Mouse (Mus musculus): ENCODE data around the gene Klf6. TPM values are rescaled to one million over a fixed set of nuclear protein-coding genes. Genes with fewer than 3 reads are reported as not detected.

Klf6 gene
- total and polyA plus RNA-seq, 3 experiments: 26.3 to 104 (median 101) TPM

DNA sequence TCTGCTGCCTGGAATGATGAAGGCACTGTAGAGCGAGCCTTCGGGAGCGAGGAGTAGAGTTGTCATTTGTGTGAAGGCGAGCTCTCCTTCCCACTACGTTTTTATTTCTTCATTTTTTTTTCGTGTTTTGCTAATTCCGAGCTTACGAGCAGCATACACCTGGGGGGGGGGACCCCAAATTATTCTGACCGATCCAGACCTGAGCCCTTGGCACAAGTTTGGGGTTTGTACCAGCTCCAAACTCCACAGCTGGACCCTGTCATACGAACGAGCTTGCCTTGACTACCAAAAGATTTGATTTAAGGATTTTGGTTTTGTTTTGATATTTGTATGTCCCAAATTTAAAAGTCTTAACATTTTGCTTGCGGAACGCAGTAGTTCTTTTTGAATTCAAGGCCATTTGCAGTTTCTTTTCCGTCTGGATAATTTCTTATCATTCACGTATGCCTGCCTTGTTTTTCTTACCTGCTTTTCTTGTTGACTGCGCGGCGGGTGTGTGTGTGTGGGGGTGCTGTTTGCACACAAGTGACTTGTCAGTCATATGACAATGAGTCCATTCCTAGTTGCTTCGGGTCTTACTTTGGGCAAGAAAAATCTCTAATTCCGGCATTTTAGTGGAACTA lies 832 bp downstream of the Klf6 start:
- Histone ChIP-seq H3K9me3 (replicated peaks) (no peaks in the 10 kb centered on the region), H3K36me3 (replicated peaks) (peaks cover 29% of the 10 kb centered on the region), H3K27me3 (ENCODE audit: insufficient read depth, low read length) (peaks cover 3% of the 10 kb centered on the region; the same call in 1 of the 2 replicates), H3K4me3 (ENCODE audit: low read depth, low read length) (peak overlapping the region; percentile 85), H3K4me1 (ENCODE audit: insufficient read depth, low read depth, low read length) (peaks cover 46% of the 10 kb centered on the region)
- TF ChIP-seq GATA2 (IDR thresholded peaks at IDR 0.05; ENCODE audit: borderline replicate concordance, low read depth, low read length): no peak
- no peak for TF ChIP-seq CTCF (IDR thresholded peaks at IDR 0.05; ENCODE audit: low read depth, low read length)
- no peak for TF ChIP-seq GATA1 (IDR thresholded peaks at IDR 0.05; ENCODE audit: borderline replicate concordance, low read length)
- no peak for TF ChIP-seq TAL1 (conservative IDR thresholded peaks at IDR 0.05; ENCODE audit: low read depth, low read length)
- TF ChIP-seq POLR2AphosphoS5 (IDR thresholded peaks at IDR 0.05; ENCODE audit: insufficient replicate concordance, low read depth, low read length): no peak
- no peak for ATAC-seq (ENCODE audit: extremely low read depth, insufficient number of reproducible peaks, low FRiP score, poor library complexity, severe bottlenecking)
- DNase-seq (ENCODE audit: low spot score): no peak

DNA sequence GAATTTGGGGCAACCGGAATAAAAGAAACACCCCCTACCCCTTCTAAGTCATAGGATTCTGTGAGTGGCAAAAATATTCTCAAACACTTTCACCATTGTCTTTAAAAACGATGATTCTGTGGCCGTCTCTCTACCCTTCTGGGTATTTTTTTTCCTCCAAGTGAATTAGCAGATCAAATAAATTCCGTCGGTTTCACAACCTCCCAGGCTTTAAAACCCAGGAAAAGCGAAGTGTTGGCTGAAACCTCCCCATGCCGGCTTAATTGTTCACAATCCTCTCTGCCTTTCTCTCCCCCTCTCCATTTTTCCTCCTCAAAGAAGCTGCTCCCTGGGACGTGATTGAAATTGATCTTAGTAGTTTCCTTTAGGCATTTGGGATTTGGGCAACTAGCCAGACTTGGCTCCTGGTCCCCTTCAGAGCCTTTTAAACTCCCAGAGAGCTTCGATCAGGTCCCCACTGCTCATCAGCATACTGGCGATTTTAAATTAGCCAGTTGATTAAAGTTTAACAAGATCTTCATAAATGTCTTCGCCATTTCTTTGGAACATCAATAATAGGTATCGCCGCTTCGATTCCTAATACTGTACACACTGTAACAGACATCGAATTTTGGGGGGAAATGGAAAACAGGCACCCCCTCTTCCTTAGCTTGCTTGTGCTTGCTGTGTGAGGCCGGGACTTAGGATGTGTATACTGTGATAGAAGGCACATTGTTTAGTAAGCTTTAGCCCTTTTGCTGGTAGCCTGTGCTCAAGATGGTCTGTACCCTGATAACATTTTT lies 1.5 kb downstream of the Klf6 start:
- TF ChIP-seq GATA2 (IDR thresholded peaks at IDR 0.05; ENCODE audit: borderline replicate concordance, low read depth, low read length) (no peak), GATA1 (IDR thresholded peaks at IDR 0.05; ENCODE audit: borderline replicate concordance, low read length) (no peak), CTCF (IDR thresholded peaks at IDR 0.05; ENCODE audit: low read depth, low read length) (no peak), TAL1 (conservative IDR thresholded peaks at IDR 0.05; ENCODE audit: low read depth, low read length) (no peak), POLR2AphosphoS5 (IDR thresholded peaks at IDR 0.05; ENCODE audit: insufficient replicate concordance, low read depth, low read length) (no peak)
- H3K4me3 ChIP-seq (ENCODE audit: low read depth, low read length): peak overlapping the region; percentile 85
- H3K36me3 ChIP-seq (replicated peaks): peaks cover 36% of the 10 kb centered on the region
- DNase-seq (ENCODE audit: low spot score) (no peak), ATAC-seq (ENCODE audit: extremely low read depth, insufficient number of reproducible peaks, low FRiP score, poor library complexity, severe bottlenecking) (no peak)
- H3K4me1 ChIP-seq (ENCODE audit: insufficient read depth, low read depth, low read length): peaks cover 39% of the 10 kb centered on the region
- H3K9me3 ChIP-seq (replicated peaks): no peaks in the 10 kb centered on the region
- H3K27me3 ChIP-seq (ENCODE audit: insufficient read depth, low read length): no peaks in the 10 kb centered on the region

DNA sequence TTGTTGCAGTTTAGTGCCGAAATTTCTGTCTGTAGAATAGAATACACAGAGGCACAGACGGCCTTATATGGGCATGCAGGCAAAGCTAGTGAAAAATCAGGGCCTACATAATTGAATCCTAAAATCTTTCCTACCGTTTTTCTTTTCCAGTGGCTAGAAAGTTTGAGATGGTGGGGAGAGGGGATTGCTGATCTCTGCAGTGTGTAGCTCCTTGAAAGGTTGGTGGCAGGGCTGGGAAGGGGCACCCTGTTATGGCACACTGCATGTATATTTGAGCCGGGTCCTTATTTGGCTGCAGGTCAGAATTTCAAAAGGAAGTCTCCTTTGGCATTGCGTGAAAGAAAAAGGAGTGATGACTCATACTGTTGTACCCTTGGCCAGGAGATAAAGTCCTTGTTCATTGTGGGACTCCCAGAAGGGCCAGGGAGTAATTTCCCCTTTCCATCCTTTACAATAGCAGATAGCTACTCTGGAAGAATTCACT lies 2.2 kb downstream of the Klf6 start:
- ATAC-seq (ENCODE audit: extremely low read depth, insufficient number of reproducible peaks, low FRiP score, poor library complexity, severe bottlenecking) (no peak), DNase-seq (ENCODE audit: low spot score) (peak; percentile 27)
- Histone ChIP-seq H3K36me3 (replicated peaks) (peaks cover 42% of the 10 kb centered on the region), H3K4me1 (ENCODE audit: insufficient read depth, low read depth, low read length) (peaks cover 36% of the 10 kb centered on the region), H3K4me3 (ENCODE audit: low read depth, low read length) (peak overlapping the region; percentile 85), H3K9me3 (replicated peaks) (no peaks in the 10 kb centered on the region), H3K27me3 (ENCODE audit: insufficient read depth, low read length) (no peaks in the 10 kb centered on the region)
- TF ChIP-seq CTCF (IDR thresholded peaks at IDR 0.05; ENCODE audit: low read depth, low read length) (no peak), GATA1 (IDR thresholded peaks at IDR 0.05; ENCODE audit: borderline replicate concordance, low read length) (no peak), POLR2AphosphoS5 (IDR thresholded peaks at IDR 0.05; ENCODE audit: insufficient replicate concordance, low read depth, low read length) (no peak), TAL1 (conservative IDR thresholded peaks at IDR 0.05; ENCODE audit: low read depth, low read length) (no peak), GATA2 (IDR thresholded peaks at IDR 0.05; ENCODE audit: borderline replicate concordance, low read depth, low read length) (no peak)

GRCm38 (mm10) chr13:5864265-5865097 lies 3.2 kb downstream of the Klf6 start:
- H3K4me3 ChIP-seq (ENCODE audit: low read depth, low read length): peak overlapping the region; percentile 33; the same call in 1 of the 2 replicates
- ATAC-seq (ENCODE audit: extremely low read depth, insufficient number of reproducible peaks, low FRiP score, poor library complexity, severe bottlenecking) (peak; percentile 25; the same call in 1 of the 2 replicates), DNase-seq (ENCODE audit: low spot score) (no peak)
- H3K9me3 ChIP-seq (replicated peaks): no peaks in the 10 kb centered on the region
- TF ChIP-seq GATA1 (IDR thresholded peaks at IDR 0.05; ENCODE audit: borderline replicate concordance, low read length) (no peak), POLR2AphosphoS5 (IDR thresholded peaks at IDR 0.05; ENCODE audit: insufficient replicate concordance, low read depth, low read length) (no peak), TAL1 (conservative IDR thresholded peaks at IDR 0.05; ENCODE audit: low read depth, low read length) (no peak), GATA2 (IDR thresholded peaks at IDR 0.05; ENCODE audit: borderline replicate concordance, low read depth, low read length) (no peak)
- no peaks in the 10 kb centered on the region for H3K27me3 ChIP-seq (ENCODE audit: insufficient read depth, low read length)
- peaks cover 36% of the 10 kb centered on the region for H3K4me1 ChIP-seq (ENCODE audit: insufficient read depth, low read depth, low read length)
- H3K36me3 ChIP-seq (replicated peaks): peaks cover 49% of the 10 kb centered on the region

DNA sequence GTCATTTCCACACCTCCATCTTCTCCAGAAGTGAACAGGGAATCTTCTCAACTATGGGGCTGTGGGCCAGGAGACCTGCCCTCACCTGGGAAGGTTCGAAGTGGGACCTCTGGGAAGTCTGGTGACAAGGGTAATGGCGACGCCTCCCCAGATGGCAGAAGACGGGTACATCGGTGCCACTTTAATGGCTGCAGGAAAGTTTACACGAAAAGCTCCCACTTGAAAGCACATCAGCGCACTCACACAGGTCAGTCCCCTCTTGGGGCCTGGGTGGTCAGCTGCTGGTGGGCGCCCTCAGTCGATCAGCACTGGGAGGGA lies 3.8 kb downstream of the Klf6 start:
- DNase-seq (ENCODE audit: low spot score): no peak
- peaks cover 52% of the 10 kb centered on the region for H3K36me3 ChIP-seq (replicated peaks)
- TF ChIP-seq GATA1 (IDR thresholded peaks at IDR 0.05; ENCODE audit: borderline replicate concordance, low read length): no peak
- TF ChIP-seq POLR2AphosphoS5 (IDR thresholded peaks at IDR 0.05; ENCODE audit: insufficient replicate concordance, low read depth, low read length): no peak
- no peak for TF ChIP-seq CTCF (IDR thresholded peaks at IDR 0.05; ENCODE audit: low read depth, low read length)
- ATAC-seq (ENCODE audit: extremely low read depth, insufficient number of reproducible peaks, low FRiP score, poor library complexity, severe bottlenecking): no peak
- no peaks in the 10 kb centered on the region for H3K27me3 ChIP-seq (ENCODE audit: insufficient read depth, low read length)
- H3K9me3 ChIP-seq (replicated peaks): no peaks in the 10 kb centered on the region
- H3K4me3 ChIP-seq (ENCODE audit: low read depth, low read length): peak overlapping the region; percentile 14; the same call in 1 of the 2 replicates
- peaks cover 32% of the 10 kb centered on the region for H3K4me1 ChIP-seq (ENCODE audit: insufficient read depth, low read depth, low read length)

- H3K9me3 ChIP-seq (replicated peaks): no peaks in the 10 kb centered on the region
- no peak overlapping the region for H3K4me3 ChIP-seq (ENCODE audit: low read depth, low read length)
- no peak for TF ChIP-seq GATA2 (IDR thresholded peaks at IDR 0.05; ENCODE audit: borderline replicate concordance, low read depth, low read length)
- no peak for TF ChIP-seq CTCF (IDR thresholded peaks at IDR 0.05; ENCODE audit: low read depth, low read length)
- no peak for TF ChIP-seq POLR2AphosphoS5 (IDR thresholded peaks at IDR 0.05; ENCODE audit: insufficient replicate concordance, low read depth, low read length)
- no peak for TF ChIP-seq GATA1 (IDR thresholded peaks at IDR 0.05; ENCODE audit: borderline replicate concordance, low read length)
- no peak for TF ChIP-seq TAL1 (conservative IDR thresholded peaks at IDR 0.05; ENCODE audit: low read depth, low read length)
- H3K36me3 ChIP-seq (replicated peaks): peaks cover 55% of the 10 kb centered on the region
- H3K4me1 ChIP-seq (ENCODE audit: insufficient read depth, low read depth, low read length): peaks cover 25% of the 10 kb centered on the region
- H3K27me3 ChIP-seq (ENCODE audit: insufficient read depth, low read length): no peaks in the 10 kb centered on the region
- ATAC-seq (ENCODE audit: extremely low read depth, insufficient number of reproducible peaks, low FRiP score, poor library complexity, severe bottlenecking) (no peak), DNase-seq (ENCODE audit: low spot score) (no peak)
Measured at GRCm38 (mm10) chr13:5866091-5866490, 4.8 kb downstream of the Klf6 start.

Measured in G1E (cell line).